Mouse (Mus musculus) neural tube, embryonic 11.5 days (tissue): ENCODE measurements around the gene Dip2a. TPM values are rescaled to one million over a fixed set of nuclear protein-coding genes. Genes with fewer than 3 reads are reported as not detected.

Experiments
- ATAC-seq: fragments of 200-750 bp; cut with Nextera tagmentation; 2 replicates; pipeline ENCODE4 v1.8.0; 2017; ENCODE audit warnings: moderate number of reproducible peaks, mild to moderate bottlenecking, moderate TSS enrichment, moderate library complexity; ENCODE audit not compliant: insufficient read depth, low FRiP score, low TSS enrichment
- DNase-seq: peaks from one replicate; pipeline ENCODE4 v3.0.0-alpha.2; 2015; ENCODE audit warnings: low spot score
- H3K27ac ChIP-seq: fragments of 300-500 bp; sonication (generic); 2 replicates; pipeline ENCODE4 v1.5.1; 2014; ENCODE audit warnings: low read depth, mild to moderate bottlenecking, low read length
- H3K27me3 ChIP-seq: fragments of 300-500 bp; sonication (generic); 2 replicates; pipeline ENCODE4 v1.6.1; 2014; ENCODE audit warnings: mild to moderate bottlenecking, low read length, mixed read lengths; ENCODE audit not compliant: control insufficient read depth, insufficient read depth
- H3K36me3 ChIP-seq: fragments of 300-500 bp; sonication (generic); 2 replicates; pipeline ENCODE4 v1.6.1; 2014; ENCODE audit warnings: mild to moderate bottlenecking, low read length, moderate library complexity, mixed read lengths; ENCODE audit not compliant: control insufficient read depth, insufficient read depth
- H3K4me1 ChIP-seq: fragments of 300-500 bp; sonication (generic); 2 replicates; pipeline ENCODE4 v1.6.1; 2014; ENCODE audit warnings: low read length, mixed read lengths; ENCODE audit not compliant: control insufficient read depth, insufficient read depth
- H3K4me2 ChIP-seq: fragments of 300-500 bp; sonication (generic); 2 replicates; pipeline ENCODE4 v1.6.1; 2014; ENCODE audit warnings: low read depth, mild to moderate bottlenecking, moderate library complexity
- H3K4me3 ChIP-seq: fragments of 300-500 bp; sonication (generic); 2 replicates; pipeline ENCODE4 v1.5.1; 2014; ENCODE audit warnings: low read depth, low read length
- H3K9ac ChIP-seq: fragments of 300-500 bp; sonication (generic); 2 replicates; pipeline ENCODE4 v1.6.1; 2014; ENCODE audit warnings: mild to moderate bottlenecking, low read length
- H3K9me3 ChIP-seq: fragments of 300-500 bp; sonication (generic); 2 replicates; pipeline ENCODE4 v1.6.1; 2016; ENCODE audit warnings: low read length; ENCODE audit not compliant: control insufficient read depth
- WGBS: fragments of 180-500 bp; shearing (Covaris S2); extraction: QIAGEN DNeasy Blood & Tissue Kit; methylation state at CpG from one replicate; pipeline ENCODE4 v1.1.7; 2014; 5-methylcytosine and 5-hydroxymethylcytosine counted together
- polyA plus RNA-seq: library from polyadenylated mRNA; unstranded; fragments of >200 nt; fragmentation: Nextera tagmentation; extraction: Ambion mirVana; gene quantifications from 2 replicates; pipeline ENCODE4 v1.2.1, GENCODE M21; 2014

Gene Dip2a
- polyA plus RNA-seq, 1 experiment from 2014 or later = 4.3 TPM

- Histone ChIP-seq H3K27ac (no peak overlapping the region), H3K36me3 (peaks cover 19% of the 10 kb centered on the region)
- WGBS = 96% methylated on average over 17 of the region's 17 CpGs
Measured at GRCm38 (mm10) chr10:76217056-76217455, 128.0 kb downstream of the Dip2a start.

GRCm38 (mm10) chr10:76214161-76214560 is 130.9 kb downstream of the Dip2a start:
- H3K9me3 ChIP-seq = no peaks in the 10 kb centered on the region
- DNase-seq (no peak), ATAC-seq (no peak)
- H3K9ac ChIP-seq = no peak overlapping the region
- H3K27me3 ChIP-seq = no peaks in the 10 kb centered on the region
- no peaks in the 10 kb centered on the region for H3K4me1 ChIP-seq
- H3K36me3 ChIP-seq = peaks cover 20% of the 10 kb centered on the region
- 93% methylated on average over 4 of the region's 4 CpGs for WGBS
- H3K27ac ChIP-seq = no peak overlapping the region
- no peak overlapping the region for H3K4me3 ChIP-seq
- no peak overlapping the region for H3K4me2 ChIP-seq

More at GRCm38 (mm10) chr10:76217056-76217455, 128.0 kb downstream of the Dip2a start:
- ATAC-seq = no peak
- Histone ChIP-seq H3K4me1 (no peaks in the 10 kb centered on the region), H3K27me3 (no peaks in the 10 kb centered on the region), H3K4me2 (no peak overlapping the region), H3K9me3 (no peaks in the 10 kb centered on the region), H3K9ac (no peak overlapping the region), H3K4me3 (no peak overlapping the region)
- no peak for DNase-seq

GRCm38 (mm10) chr10:76212121-76212520 is 133.0 kb downstream of the Dip2a start:
- WGBS = 90% methylated on average over 6 of the region's 6 CpGs
- no peak for DNase-seq

GRCm38 (mm10) chr10:76210806-76211205 is 134.3 kb downstream of the Dip2a start:
- DNase-seq = no peak
- H3K9ac ChIP-seq = no peak overlapping the region
- no peaks in the 10 kb centered on the region for H3K4me1 ChIP-seq
- H3K27me3 ChIP-seq = no peaks in the 10 kb centered on the region
- no peak for ATAC-seq
- peaks cover 12% of the 10 kb centered on the region for H3K36me3 ChIP-seq
- no peak overlapping the region for H3K27ac ChIP-seq
- H3K4me3 ChIP-seq = no peak overlapping the region
- H3K9me3 ChIP-seq = no peaks in the 10 kb centered on the region
- H3K4me2 ChIP-seq = no peak overlapping the region
- 97% methylated on average over 7 of the region's 7 CpGs for WGBS

More at GRCm38 (mm10) chr10:76212121-76212520, 133.0 kb downstream of the Dip2a start:
- Histone ChIP-seq H3K9me3 (no peaks in the 10 kb centered on the region), H3K9ac (no peak overlapping the region), H3K4me1 (no peaks in the 10 kb centered on the region), H3K4me3 (no peak overlapping the region), H3K4me2 (no peak overlapping the region), H3K27me3 (no peaks in the 10 kb centered on the region), H3K27ac (no peak overlapping the region), H3K36me3 (peaks cover 21% of the 10 kb centered on the region)
- ATAC-seq = no peak

Other genes with a start within 250 kb of the Dip2a start
- gene Slc5a4b, start 234.3 kb downstream of the Dip2a start, polyA plus RNA-seq = not detected in 2 replicates
- gene Slc5a4a, start 197.8 kb downstream of the Dip2a start, polyA plus RNA-seq = not detected in 2 replicates
- gene Prmt2, start 107.4 kb downstream of the Dip2a start, polyA plus RNA-seq = 106 and 116 TPM in 2 replicates
- gene S100b, start 91.4 kb downstream of the Dip2a start, polyA plus RNA-seq = 0.22 and 0.36 TPM in 2 replicates
- gene AC141477.1, start 95.2 kb upstream of the Dip2a start, polyA plus RNA-seq = not detected in 2 replicates
- 15.6 and 16.9 TPM in 2 replicates for gene Pcnt, start 97.5 kb upstream of the Dip2a start, polyA plus RNA-seq
- not detected in 2 replicates for gene 2610028H24Rik, start 103.8 kb upstream of the Dip2a start, polyA plus RNA-seq
- 75.1 and 79.7 TPM in 2 replicates for gene Mcm3ap, start 123.6 kb upstream of the Dip2a start, polyA plus RNA-seq
- gene Ybey, start 123.8 kb upstream of the Dip2a start, polyA plus RNA-seq = 5.6 and 5.9 TPM in 2 replicates
- gene Lss, start 186.3 kb upstream of the Dip2a start, polyA plus RNA-seq = 47.9 and 60.9 TPM in 2 replicates
- not detected in 2 replicates for gene Spatc1l, start 217.0 kb upstream of the Dip2a start, polyA plus RNA-seq
- gene Ftcd, start 230.4 kb upstream of the Dip2a start, polyA plus RNA-seq = not detected in 2 replicates